In the genomic region with DNA sequence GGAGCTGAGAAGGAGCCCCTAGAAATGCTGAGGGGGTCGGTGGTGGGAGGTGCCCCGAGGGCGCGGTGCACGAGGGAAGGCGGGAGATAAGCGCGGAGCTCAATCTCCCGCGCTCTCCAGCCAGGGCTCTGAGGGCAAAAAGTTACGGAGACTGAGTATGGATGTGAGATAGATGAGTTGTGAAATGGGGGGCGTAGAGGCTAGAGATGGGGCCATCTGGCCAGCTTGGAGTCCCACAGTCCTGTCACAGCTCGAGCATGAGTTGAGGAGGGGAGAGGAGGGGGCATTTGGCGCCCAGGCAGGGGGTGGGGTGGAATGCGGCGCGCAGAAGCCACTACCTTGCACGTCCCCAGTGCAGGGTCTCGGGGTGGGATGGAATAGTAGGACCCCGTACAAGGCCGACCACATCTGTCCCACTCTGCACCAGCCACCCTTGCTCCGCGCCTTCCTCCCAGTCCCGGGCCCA, we compare ENCODE assay signal across 8 mouse cellular contexts. TPM values are rescaled to one million over a fixed set of nuclear protein-coding genes. Genes with fewer than 3 reads are reported as not detected.
DNase-seq lines count a peak whose midpoint lies in the region; ATAC-seq and TF ChIP-seq lines count a peak whose summit lies in the region.

No protein-coding gene starts in this region.

- H3K4me1 ChIP-seq in kidney, postnatal 0 days (replicated peaks; ENCODE audit: insufficient read depth, low read length): peaks cover 13% of the 10 kb centered on the region; the same call in 1 of the 2 replicates
- H3K4me1 ChIP-seq in forebrain, embryonic 10.5 days: peaks cover 37% of the 10 kb centered on the region
- H3K4me1 ChIP-seq in limb, embryonic 12.5 days (replicated peaks): peaks cover 21% of the 10 kb centered on the region
- H3K4me1 ChIP-seq in neural tube, embryonic 15.5 days: peaks cover 27% of the 10 kb centered on the region

- TF ChIP-seq CTCF in kidney, postnatal 0 days (IDR thresholded peaks at IDR 0.05; ENCODE audit: low read depth): no peak

- no peaks in the 10 kb centered on the region for H3K27me3 ChIP-seq in kidney, postnatal 0 days (ENCODE audit: insufficient read depth, low read length)
- H3K27me3 ChIP-seq in forebrain, embryonic 10.5 days (ENCODE audit: poor library complexity, severe bottlenecking): no peaks in the 10 kb centered on the region
- H3K27me3 ChIP-seq in limb, embryonic 12.5 days: no peaks in the 10 kb centered on the region
- H3K27me3 ChIP-seq in neural tube, embryonic 15.5 days (replicated peaks): no peaks in the 10 kb centered on the region

- H3K4me3 ChIP-seq in kidney, postnatal 0 days (replicated peaks; ENCODE audit: low read depth, low read length): peak overlapping the region; percentile 78
- H3K4me3 ChIP-seq in forebrain, embryonic 10.5 days: peak overlapping the region; percentile 87
- peak overlapping the region; percentile 80 for H3K4me3 ChIP-seq in limb, embryonic 12.5 days (replicated peaks)
- peak overlapping the region; percentile 73 for H3K4me3 ChIP-seq in neural tube, embryonic 15.5 days (replicated peaks)

- peaks cover 25% of the 10 kb centered on the region for H3K36me3 ChIP-seq in kidney, postnatal 0 days (ENCODE audit: insufficient read depth, low read length)
- peaks cover 37% of the 10 kb centered on the region for H3K36me3 ChIP-seq in forebrain, embryonic 10.5 days (replicated peaks)
- peaks cover 33% of the 10 kb centered on the region for H3K36me3 ChIP-seq in limb, embryonic 12.5 days
- peaks cover 15% of the 10 kb centered on the region for H3K36me3 ChIP-seq in neural tube, embryonic 15.5 days

- no peak for DNase-seq in kidney, postnatal 0 days (ENCODE audit: low spot score)
- no peak for DNase-seq in kidney, adult 18-20 months
- DNase-seq in R1 (ENCODE audit: low read depth, low spot score): peak; percentile 51
- DNase-seq in forebrain, embryonic 10.5 days (ENCODE audit: extremely low spot score, low spot score): no peak
- DNase-seq in ovary, adult 18-20 months (ENCODE audit: low spot score): no peak
- no peak for DNase-seq in natural killer cell, adult 2 months (ENCODE audit: low spot score in 2 of 2)

- no peaks in the 10 kb centered on the region for H3K9me3 ChIP-seq in kidney, postnatal 0 days (replicated peaks; ENCODE audit: low read length)
- no peaks in the 10 kb centered on the region for H3K9me3 ChIP-seq in forebrain, embryonic 10.5 days
- no peaks in the 10 kb centered on the region for H3K9me3 ChIP-seq in limb, embryonic 12.5 days
- H3K9me3 ChIP-seq in neural tube, embryonic 15.5 days (replicated peaks): no peaks in the 10 kb centered on the region

- H3K27ac ChIP-seq in kidney, postnatal 0 days: peak overlapping the region; percentile 61
- peak overlapping the region; percentile 98 for H3K27ac ChIP-seq in forebrain, embryonic 10.5 days
- H3K27ac ChIP-seq in limb, embryonic 12.5 days: peak overlapping the region; percentile 94
- H3K27ac ChIP-seq in neural tube, embryonic 15.5 days (replicated peaks): no peak overlapping the region

- H3K4me2 ChIP-seq in kidney, postnatal 0 days (ENCODE audit: low read length): peak overlapping the region; percentile 92
- H3K4me2 ChIP-seq in limb, embryonic 12.5 days: peak overlapping the region; percentile 90
- peak overlapping the region; percentile 100 for H3K4me2 ChIP-seq in neural tube, embryonic 15.5 days

- under 1% methylated on average over 24 of the region's 24 CpGs for WGBS in kidney, postnatal 0 days
- WGBS in forebrain, embryonic 10.5 days: under 1% methylated on average over 24 of the region's 24 CpGs
- under 1% methylated on average over 23 of the region's 24 CpGs for WGBS in limb, embryonic 12.5 days
- under 1% methylated on average over 24 of the region's 24 CpGs for WGBS in neural tube, embryonic 15.5 days

- H3K9ac ChIP-seq in kidney, postnatal 0 days (ENCODE audit: low read depth, low read length): peak overlapping the region; percentile 62
- H3K9ac ChIP-seq in limb, embryonic 12.5 days (replicated peaks): peak overlapping the region; percentile 75
- H3K9ac ChIP-seq in neural tube, embryonic 15.5 days (replicated peaks): peak overlapping the region; percentile 31

- peak; percentile 1; the same call in 1 of the 2 replicates for ATAC-seq in kidney, postnatal 0 days (replicated peaks; ENCODE audit: low FRiP score, low read depth)
- ATAC-seq in limb, embryonic 12.5 days (ENCODE audit: insufficient number of reproducible peaks, insufficient read depth, low FRiP score, low TSS enrichment, low read depth): peak; percentile 48
- peak; percentile 12 for ATAC-seq in neural tube, embryonic 15.5 days (ENCODE audit: low FRiP score)

RNA-seq across cellular contexts. Expression of a gene that starts 0.7 kb away (rescaled TPM):
- polyA plus RNA-seq in kidney, postnatal 0 days (2015; fragmentation: Nextera tagmentation; extraction: Ambion mirVana): 29.3 and 38.3 TPM in 2 replicates
- 113 and 132 TPM in 2 replicates for polyA plus RNA-seq in forebrain, embryonic 10.5 days (2016; fragmentation: Nextera tagmentation; extraction: Ambion mirVana)
- 93.6 and 99.5 TPM in 2 replicates for polyA plus RNA-seq in limb, embryonic 12.5 days (2016; fragmentation: Nextera tagmentation; extraction: Ambion mirVana)
- 12.0 and 21.9 TPM in 2 replicates for polyA plus RNA-seq in neural tube, embryonic 15.5 days (2015; fragmentation: Nextera tagmentation; extraction: Ambion mirVana)

RNA-seq across cellular contexts. Expression of a gene that starts 19.0 kb away (rescaled TPM):
- 13.1 and 13.3 TPM in 2 replicates for polyA plus RNA-seq in kidney, postnatal 0 days (2015; fragmentation: Nextera tagmentation; extraction: Ambion mirVana)
- 10.9 and 12.6 TPM in 2 replicates for polyA plus RNA-seq in forebrain, embryonic 10.5 days (2016; fragmentation: Nextera tagmentation; extraction: Ambion mirVana)
- polyA plus RNA-seq in limb, embryonic 12.5 days (2016; fragmentation: Nextera tagmentation; extraction: Ambion mirVana): 15.8 and 18.7 TPM in 2 replicates
- 12.1 and 12.3 TPM in 2 replicates for polyA plus RNA-seq in neural tube, embryonic 15.5 days (2015; fragmentation: Nextera tagmentation; extraction: Ambion mirVana)
